In the genomic region with DNA sequence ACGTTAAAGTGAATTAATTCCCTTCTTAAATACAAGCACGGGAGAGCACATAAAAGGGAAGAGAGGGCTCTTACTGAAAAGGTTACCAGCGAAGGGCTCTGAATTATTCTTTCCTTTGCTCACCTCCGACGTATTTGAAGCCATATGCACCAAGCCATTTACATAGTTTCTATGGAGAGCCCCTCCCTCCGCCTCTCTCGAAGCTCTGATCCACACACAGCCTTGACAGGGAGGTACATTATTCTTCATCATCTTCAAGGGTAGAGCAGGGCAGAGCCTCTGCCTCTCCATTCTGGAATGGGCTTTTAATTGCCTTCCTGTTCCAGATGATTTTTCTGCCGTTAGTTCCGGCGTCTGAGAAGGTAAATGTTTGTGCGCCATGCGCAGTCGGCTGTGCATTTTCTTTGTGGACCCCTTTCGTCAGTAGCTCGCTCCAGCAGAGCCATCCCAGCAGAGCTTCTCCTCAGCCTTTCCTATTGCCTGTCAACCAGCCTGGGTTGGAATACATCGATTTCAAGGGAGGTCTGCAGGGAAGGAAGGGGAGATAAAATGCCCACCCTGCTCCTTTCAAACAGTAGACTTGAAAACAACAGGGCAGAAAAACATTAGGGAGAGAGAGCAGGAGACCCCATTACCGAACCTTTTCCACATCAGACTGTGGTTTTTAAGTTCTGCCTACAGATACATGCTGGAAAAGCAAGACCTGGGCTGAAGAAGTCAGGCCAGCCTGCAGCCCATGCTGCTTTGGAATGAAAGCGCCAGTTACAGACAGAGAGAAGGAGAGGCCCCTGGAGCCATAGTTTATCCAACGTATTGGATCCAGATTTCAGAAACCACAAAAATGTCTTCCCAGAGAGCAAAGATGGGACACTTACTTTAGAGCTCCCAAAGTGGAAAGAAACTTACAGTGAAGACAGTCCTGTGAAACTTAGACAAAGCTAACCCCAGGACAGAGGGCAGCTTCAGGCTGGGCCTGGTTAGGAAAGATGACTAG, we compare ENCODE assay signal across 14 mouse cellular contexts.
DNase-seq lines count a peak whose midpoint lies in the region; ATAC-seq and TF ChIP-seq lines count a peak whose summit lies in the region.
"Had no signal": no experiment of that assay in that cellular context is flagged by ENCODE, and none has a peak within 500 bp of the region (broad histone marks: within the 10 kb centered on the region; RNA-seq: fewer than 3 reads in every experiment).

No protein-coding gene starts in this region.

- 46% methylated on average over 19 of the region's 19 CpGs for WGBS in kidney, embryonic 14.5 days
- 76% methylated on average over 19 of the region's 19 CpGs for WGBS in embryonic facial prominence, embryonic 10.5 days
- WGBS in limb, embryonic 14.5 days = 42% methylated on average over 19 of the region's 19 CpGs

- intact Hi-C loops in left cerebral cortex, postnatal 4 days (cut with DNase I) = no loop called here

- no peak for TF ChIP-seq POLR2A in embryonic fibroblast, embryonic 13.5 days (IDR thresholded peaks at IDR 0.05; ENCODE audit: low read depth, low read length)
- no peak for TF ChIP-seq POLR2A in limb, embryonic 14.5 days (IDR thresholded peaks at IDR 0.05; ENCODE audit: borderline replicate concordance, extremely low read depth, insufficient read depth, insufficient read length)

- peak overlapping the region; percentile 44; the same call in 1 of the 2 replicates for H3K27ac ChIP-seq in kidney, embryonic 14.5 days (ENCODE audit: low read depth, low read length)
- peak overlapping the region; percentile 36 for H3K27ac ChIP-seq in embryonic facial prominence, embryonic 10.5 days (replicated peaks)
- H3K27ac ChIP-seq in embryonic fibroblast, embryonic 13.5 days (ENCODE audit: insufficient read depth, low read length) = peak overlapping the region; percentile 73; the same call in 1 of the 2 replicates
- H3K27ac ChIP-seq in limb, embryonic 14.5 days (replicated peaks; ENCODE audit: low read depth, low read length) = peak overlapping the region; percentile 65
- H3K27ac ChIP-seq: liver, embryonic 12.5 days had no signal

- H3K36me3 ChIP-seq in kidney, embryonic 14.5 days (ENCODE audit: control insufficient read depth, insufficient read depth, low read length) = no peaks in the 10 kb centered on the region
- no peaks in the 10 kb centered on the region for H3K36me3 ChIP-seq in embryonic facial prominence, embryonic 10.5 days (replicated peaks)
- H3K36me3 ChIP-seq in limb, embryonic 14.5 days (ENCODE audit: control insufficient read depth, insufficient read depth, low read length) = no peaks in the 10 kb centered on the region
- H3K36me3 ChIP-seq: liver, embryonic 12.5 days had no signal

- ATAC-seq in kidney, embryonic 14.5 days (ENCODE audit: low FRiP score, low TSS enrichment) = peak; percentile 66; the same call in 1 of the 2 replicates
- no peak for ATAC-seq in limb, embryonic 14.5 days (ENCODE audit: low FRiP score, low read depth)
- ATAC-seq: liver, embryonic 12.5 days; lung, postnatal 0 days had no signal

- TF ChIP-seq CTCF in embryonic fibroblast, embryonic 13.5 days (IDR thresholded peaks at IDR 0.05; ENCODE audit: borderline replicate concordance, insufficient read depth, low read length) = no peak

- H3K4me1 ChIP-seq in kidney, embryonic 14.5 days (ENCODE audit: control insufficient read depth, insufficient read depth, low read length) = 0 out of 2 replicates have a peak, but pooled peaks cover 5% of the 10 kb centered on the region
- H3K4me1 ChIP-seq in embryonic facial prominence, embryonic 10.5 days = peaks cover 36% of the 10 kb centered on the region
- H3K4me1 ChIP-seq in embryonic fibroblast, embryonic 13.5 days (ENCODE audit: control insufficient read depth, insufficient read depth, low read length) = no peaks in the 10 kb centered on the region; the same call in 1 of the 2 replicates
- peaks cover 18% of the 10 kb centered on the region for H3K4me1 ChIP-seq in limb, embryonic 14.5 days (ENCODE audit: control insufficient read depth, insufficient read depth, low read length)
- H3K4me1 ChIP-seq: liver, embryonic 12.5 days had no signal

- no peaks in the 10 kb centered on the region for H3K27me3 ChIP-seq in kidney, embryonic 14.5 days (ENCODE audit: control insufficient read depth, insufficient read depth, low read length)
- no peaks in the 10 kb centered on the region for H3K27me3 ChIP-seq in embryonic facial prominence, embryonic 10.5 days (replicated peaks; ENCODE audit: low read depth, poor library complexity, severe bottlenecking)
- H3K27me3 ChIP-seq in limb, embryonic 14.5 days (ENCODE audit: control insufficient read depth, insufficient read depth, low read length) = no peaks in the 10 kb centered on the region
- H3K27me3 ChIP-seq: liver, embryonic 12.5 days had no signal

- no peak overlapping the region for H3K4me3 ChIP-seq in kidney, embryonic 14.5 days (ENCODE audit: low read length)
- H3K4me3 ChIP-seq in embryonic facial prominence, embryonic 10.5 days = no peak overlapping the region
- H3K4me3 ChIP-seq in embryonic fibroblast, embryonic 13.5 days (ENCODE audit: insufficient read depth, low read length) = no peak overlapping the region
- H3K4me3 ChIP-seq in limb, embryonic 14.5 days (replicated peaks; ENCODE audit: low read length) = no peak overlapping the region
- H3K4me3 ChIP-seq: liver, embryonic 12.5 days had no signal

- no peak overlapping the region; the same call in 1 of the 2 replicates for H3K4me2 ChIP-seq in kidney, embryonic 14.5 days (replicated peaks; ENCODE audit: low read depth, low read length)
- peak overlapping the region; percentile 7; the same call in 1 of the 2 replicates for H3K4me2 ChIP-seq in limb, embryonic 14.5 days (replicated peaks; ENCODE audit: low read depth, low read length, severe bottlenecking)
- H3K4me2 ChIP-seq: liver, embryonic 12.5 days had no signal

- H3K9ac ChIP-seq in kidney, embryonic 14.5 days (ENCODE audit: low read depth, low read length) = no peak overlapping the region
- H3K9ac ChIP-seq in limb, embryonic 14.5 days (ENCODE audit: low read depth, low read length, severe bottlenecking) = no peak overlapping the region
- H3K9ac ChIP-seq: liver, embryonic 12.5 days had no signal

- DNase-seq in kidney, postnatal 25 days = no peak
- DNase-seq in embryonic facial prominence, embryonic 10.5 days (ENCODE audit: low spot score) = no peak
- DNase-seq in limb, embryonic 14.5 days (ENCODE audit: low spot score) = no peak
- no peak for DNase-seq in B cell, adult 2 months
- DNase-seq in left cerebral cortex, postnatal 4 days = no peak
- DNase-seq: cerebellum, postnatal 10 days; heart, adult 18-20 months; kidney, postnatal 10 days; layer of hippocampus, postnatal 36 days; thymus, postnatal 14 days had no signal

- H3K9me3 ChIP-seq in kidney, embryonic 14.5 days (ENCODE audit: control insufficient read depth, low read length) = no peaks in the 10 kb centered on the region
- no peaks in the 10 kb centered on the region for H3K9me3 ChIP-seq in embryonic facial prominence, embryonic 10.5 days
- no peaks in the 10 kb centered on the region for H3K9me3 ChIP-seq in limb, embryonic 14.5 days (ENCODE audit: control insufficient read depth, low read length)
- H3K9me3 ChIP-seq: liver, embryonic 12.5 days had no signal
